Mouse (Mus musculus): Measurements from ENCODE around the gene Cyp2c67. TPM values are rescaled to one million over a fixed set of nuclear protein-coding genes. Genes with fewer than 3 reads are reported as not detected.
"Not testable (repeated sequence)": the region's sequence is repeated elsewhere in the genome, so short reads cannot be mapped to it uniquely, and the experiment has no call there.

Cyp2c67 gene
- 0.43 and 0.45 TPM in 2 replicates for polyA plus RNA-seq (2016; fragmentation: Nextera tagmentation; extraction: Ambion mirVana)

- WGBS (ENCODE audit: insufficient replicate concordance), result 66% methylated on average over 1 of the region's 1 CpGs
- no peak for ATAC-seq
- Histone ChIP-seq H3K9ac (no peak within 1 kb of the TSS), H3K9me3 (replicated peaks) (0 out of 2 replicates have a peak, but pooled peaks cover 6% of the 10 kb centered on the region), H3K4me2 (no peak within 1 kb of the TSS), H3K4me3 (no peak within 1 kb of the TSS), H3K27me3 (replicated peaks) (no peaks in the 10 kb centered on the region), H3K36me3 (no peaks in the 10 kb centered on the region), H3K4me1 (no peaks in the 10 kb centered on the region), H3K27ac (no peak within 1 kb of the TSS)
These were observed at the start of gene Cyp2c67 for GRCm38 (mm10) chr19:39648938-39649337. Gene Cyp2c67 (minus strand): TSS chr19:39649051.

DNA sequence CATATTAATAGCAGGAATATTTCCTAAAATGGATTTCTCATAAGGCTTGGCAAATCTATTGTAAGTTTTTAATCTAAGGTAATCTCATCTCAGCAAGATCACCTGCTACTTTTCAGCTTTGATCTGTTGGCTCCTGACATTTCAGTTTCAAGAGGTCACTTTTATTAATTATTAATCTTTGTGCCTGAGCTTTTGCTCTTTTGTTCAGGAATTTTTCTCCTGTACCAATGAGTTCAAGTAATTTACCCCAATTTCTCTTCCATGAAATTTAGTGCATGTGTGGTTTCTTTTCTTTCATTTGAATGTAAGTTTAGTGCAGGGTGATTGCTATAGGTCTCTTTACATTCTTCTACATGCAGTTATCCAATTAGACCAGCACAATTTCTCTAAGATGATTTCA, 16.8 kb upstream of the Cyp2c67 start:
- not testable (repeated sequence) for H3K9ac ChIP-seq; H3K4me2 ChIP-seq; H3K36me3 ChIP-seq; H3K27ac ChIP-seq; ATAC-seq; H3K27me3 ChIP-seq (replicated peaks); H3K4me1 ChIP-seq; H3K4me3 ChIP-seq; H3K9me3 ChIP-seq (replicated peaks)

- Histone ChIP-seq H3K9me3 (replicated peaks) (0 out of 2 replicates have a peak, but pooled peaks cover 3% of the 10 kb centered on the region), H3K9ac (no peak overlapping the region), H3K4me3 (no peak overlapping the region), H3K4me2 (no peak overlapping the region), H3K4me1 (no peaks in the 10 kb centered on the region), H3K27ac (no peak overlapping the region), H3K36me3 (no peaks in the 10 kb centered on the region), H3K27me3 (replicated peaks) (no peaks in the 10 kb centered on the region)
- no peak for ATAC-seq
- WGBS (ENCODE audit: insufficient replicate concordance), result 23% methylated on average over 1 of the region's 1 CpGs
These were observed 3.5 kb upstream of the Cyp2c67 start for GRCm38 (mm10) chr19:39652381-39652780.

DNA sequence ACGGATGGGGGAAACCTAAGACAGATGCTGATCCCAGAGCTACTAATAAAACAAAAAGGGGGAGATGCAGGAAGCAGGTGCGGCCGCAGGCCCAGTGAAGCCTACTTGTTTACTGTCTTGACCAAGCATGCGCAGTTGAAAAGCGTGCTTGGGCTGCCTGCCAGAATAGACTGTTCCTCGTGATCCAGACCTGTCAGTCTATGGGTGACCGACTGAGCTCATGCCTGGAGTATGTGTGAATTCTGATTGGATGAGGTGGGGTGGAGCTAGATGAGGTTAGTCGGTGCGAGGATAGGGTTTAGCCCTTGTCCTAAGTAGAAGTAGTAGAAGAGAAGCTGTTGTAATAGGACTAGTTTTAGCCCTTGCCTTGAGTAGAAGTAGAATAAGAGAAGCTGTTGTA, 1.3 kb downstream of the Cyp2c67 start:
- no peak overlapping the region for H3K4me2 ChIP-seq
- H3K4me3 ChIP-seq, result no peak overlapping the region
- H3K9me3 ChIP-seq (replicated peaks), result 0 out of 2 replicates have a peak, but pooled peaks cover 6% of the 10 kb centered on the region
- no peak overlapping the region for H3K9ac ChIP-seq
- H3K4me1 ChIP-seq, result no peaks in the 10 kb centered on the region
- no peak overlapping the region for H3K27ac ChIP-seq
- no peak for ATAC-seq
- 69% methylated on average over 9 of the region's 9 CpGs for WGBS (ENCODE audit: insufficient replicate concordance)
- no peaks in the 10 kb centered on the region for H3K27me3 ChIP-seq (replicated peaks)
- no peaks in the 10 kb centered on the region for H3K36me3 ChIP-seq

GRCm38 (mm10) chr19:39644551-39644950, 4.3 kb downstream of the Cyp2c67 start:
- H3K4me1 ChIP-seq; H3K4me2 ChIP-seq; H3K27me3 ChIP-seq (replicated peaks); H3K9ac ChIP-seq; H3K27ac ChIP-seq; H3K4me3 ChIP-seq; H3K36me3 ChIP-seq; ATAC-seq; H3K9me3 ChIP-seq (replicated peaks): not testable (repeated sequence)
- WGBS (ENCODE audit: insufficient replicate concordance), result 73% methylated on average over 7 of the region's 7 CpGs

Other genes with a start within 250 kb of the Cyp2c67 start
- not detected in 2 replicates for gene Cyp2c38, start 186.0 kb downstream of the Cyp2c67 start, polyA plus RNA-seq (2016; fragmentation: Nextera tagmentation; extraction: Ambion mirVana)
- not detected in 2 replicates for gene Cyp2c39, start 138.2 kb downstream of the Cyp2c67 start, polyA plus RNA-seq (2016; fragmentation: Nextera tagmentation; extraction: Ambion mirVana)
- gene Cyp2c68, start 92.0 kb upstream of the Cyp2c67 start, polyA plus RNA-seq (2016; fragmentation: Nextera tagmentation; extraction: Ambion mirVana), result 59.0 and 63.1 TPM in 2 replicates
- gene Cyp2c40, start 163.8 kb upstream of the Cyp2c67 start, polyA plus RNA-seq (2016; fragmentation: Nextera tagmentation; extraction: Ambion mirVana), result 0.12 and 0.63 TPM in 2 replicates
- not detected in 2 replicates for gene Cyp2c69, start 237.7 kb upstream of the Cyp2c67 start, polyA plus RNA-seq (2016; fragmentation: Nextera tagmentation; extraction: Ambion mirVana)